Comparison of ENCODE assay signal across 28 mouse cellular contexts in the genomic region with DNA sequence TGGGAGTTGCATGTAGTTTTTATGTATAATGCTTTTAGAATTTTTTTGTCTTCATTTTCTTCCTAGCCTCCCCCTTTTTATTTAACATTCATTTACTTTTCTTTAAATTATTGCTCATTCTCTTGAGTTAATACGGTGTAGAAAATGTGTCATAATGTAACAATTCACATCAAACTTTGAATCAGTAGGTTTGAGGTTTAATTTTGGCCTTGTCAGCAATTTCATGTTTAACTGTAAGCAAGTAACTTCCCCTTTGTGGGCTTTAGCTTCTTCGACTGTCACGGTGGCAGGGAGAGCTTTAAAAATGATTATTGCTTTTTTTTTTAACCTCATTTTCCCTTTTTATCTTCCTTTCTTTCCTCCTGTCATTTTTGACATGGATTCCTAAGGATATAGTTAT. TPM values are rescaled to one million over a fixed set of nuclear protein-coding genes. Genes with fewer than 3 reads are reported as not detected.
DNase-seq lines count a peak whose midpoint lies in the region; ATAC-seq and TF ChIP-seq lines count a peak whose summit lies in the region.
"Had no signal": no experiment of that assay in that cellular context is flagged by ENCODE, and none has a peak within 500 bp of the region (broad histone marks: within the 10 kb centered on the region; RNA-seq: fewer than 3 reads in every experiment).

No protein-coding gene starts in this region.

- no peaks in the 10 kb centered on the region for H3K79me2 ChIP-seq in liver, adult 2 months (ENCODE audit: control insufficient read depth, insufficient read depth, low read length)

- TF ChIP-seq CTCF in liver, adult 2 months (IDR thresholded peaks at IDR 0.05; ENCODE audit: low read depth, low read length), result no peak

- DNase-seq in liver, adult 2 months (ENCODE audit: extremely low read depth, low read depth, low spot score), result peak; percentile 13
- no peak for DNase-seq in liver, embryonic 11.5 days (ENCODE audit: low spot score)
- DNase-seq in MEL-GATA-1-ER (ENCODE audit: extremely low read depth, low read depth), result peak; percentile 81
- no peak for DNase-seq in cerebellum, postnatal 10 days
- DNase-seq in left cerebral cortex, postnatal 25 days (ENCODE audit: low spot score in 2 of 2), result no peak
- DNase-seq in lung, postnatal 14 days, result no peak
- DNase-seq: cerebellum, adult 18-20 months; cerebellum, postnatal 14 days; gastrocnemius, postnatal 25 days; heart, adult 11 months; heart, postnatal 4 days; kidney, adult 11 months; kidney, postnatal 14 days; layer of hippocampus, adult 9-11 months; liver, postnatal 0 days; thymus, postnatal 14 days had no signal

- H3K4me2 ChIP-seq in liver, embryonic 11.5 days, result no peak overlapping the region
- H3K4me2 ChIP-seq: forebrain, embryonic 13.5 days; heart, embryonic 11.5 days; hindbrain, embryonic 13.5 days; limb, embryonic 12.5 days; liver, embryonic 12.5 days; midbrain, embryonic 12.5 days; neural tube, embryonic 12.5 days; stomach, embryonic 15.5 days had no signal

- H3K9ac ChIP-seq in liver, adult 2 months (ENCODE audit: low read depth, low read length), result no peak overlapping the region
- H3K9ac ChIP-seq in liver, embryonic 11.5 days (ENCODE audit: low read depth, low read length), result no peak overlapping the region
- H3K9ac ChIP-seq: forebrain, embryonic 13.5 days; hindbrain, embryonic 13.5 days; limb, embryonic 12.5 days; liver, embryonic 12.5 days; liver, postnatal 0 days; midbrain, embryonic 12.5 days; neural tube, embryonic 12.5 days; stomach, embryonic 15.5 days had no signal

- no peak for ATAC-seq in liver, embryonic 11.5 days (replicated peaks; ENCODE audit: low FRiP score)
- ATAC-seq: activated CD4-positive, CD25-positive, alpha-beta regulatory T cell, adult 4 months; forebrain, embryonic 13.5 days; liver, embryonic 12.5 days; liver, postnatal 0 days; lung, postnatal 0 days had no signal

- H3K27me3 ChIP-seq in liver, adult 2 months (ENCODE audit: control insufficient read depth, insufficient read depth, low read length), result peaks cover 11% of the 10 kb centered on the region
- H3K27me3 ChIP-seq in liver, embryonic 11.5 days (replicated peaks; ENCODE audit: control insufficient read depth, insufficient read depth, low read length), result no peaks in the 10 kb centered on the region
- H3K27me3 ChIP-seq in megakaryocyte, embryonic 14.5 days (replicated peaks), result no peaks in the 10 kb centered on the region
- H3K27me3 ChIP-seq: forebrain, embryonic 13.5 days; hindbrain, embryonic 13.5 days; limb, embryonic 12.5 days; liver, embryonic 12.5 days; midbrain, embryonic 12.5 days; neural tube, embryonic 12.5 days; stomach, embryonic 15.5 days had no signal

- H3K9me3 ChIP-seq in liver, embryonic 11.5 days (ENCODE audit: control insufficient read depth, low read length), result no peaks in the 10 kb centered on the region
- no peaks in the 10 kb centered on the region for H3K9me3 ChIP-seq in megakaryocyte, embryonic 14.5 days
- H3K9me3 ChIP-seq: forebrain, embryonic 13.5 days; hindbrain, embryonic 13.5 days; limb, embryonic 12.5 days; liver, embryonic 12.5 days; midbrain, embryonic 12.5 days; neural tube, embryonic 12.5 days; stomach, embryonic 15.5 days had no signal

- no peaks in the 10 kb centered on the region for H3K36me3 ChIP-seq in liver, adult 2 months (ENCODE audit: control insufficient read depth, insufficient read depth, low read length)
- H3K36me3 ChIP-seq in liver, embryonic 11.5 days (ENCODE audit: control insufficient read depth, insufficient read depth, low read length), result no peaks in the 10 kb centered on the region
- H3K36me3 ChIP-seq in megakaryocyte, embryonic 14.5 days (replicated peaks; ENCODE audit: low read length), result no peaks in the 10 kb centered on the region
- H3K36me3 ChIP-seq: hindbrain, embryonic 13.5 days; limb, embryonic 12.5 days; liver, embryonic 12.5 days; midbrain, embryonic 12.5 days; neural tube, embryonic 12.5 days; stomach, embryonic 15.5 days had no signal

- H3K27ac ChIP-seq in liver, adult 2 months (replicated peaks; ENCODE audit: insufficient read depth, low read depth, low read length), result no peak overlapping the region
- H3K27ac ChIP-seq in liver, embryonic 11.5 days (ENCODE audit: low read depth, low read length), result no peak overlapping the region
- H3K27ac ChIP-seq: forebrain, embryonic 13.5 days; hindbrain, embryonic 13.5 days; limb, embryonic 12.5 days; liver, embryonic 12.5 days; midbrain, embryonic 12.5 days; neural tube, embryonic 12.5 days; stomach, embryonic 15.5 days had no signal

- intact Hi-C loops in left cerebral cortex, postnatal 25 days (cut with DNase I), result loop anchor here (5.0 kb wide), 1 partner anchor 151 kb away; a partner anchor contains a TSS

- no peak overlapping the region for H3K4me3 ChIP-seq in liver, adult 2 months (ENCODE audit: insufficient read depth, low read depth, low read length)
- H3K4me3 ChIP-seq in liver, embryonic 11.5 days (ENCODE audit: low read depth, low read length), result no peak overlapping the region
- peak overlapping the region; percentile 2 for H3K4me3 ChIP-seq in megakaryocyte, embryonic 14.5 days (replicated peaks)
- H3K4me3 ChIP-seq: forebrain, embryonic 13.5 days; hindbrain, embryonic 13.5 days; limb, embryonic 12.5 days; liver, embryonic 12.5 days; midbrain, embryonic 12.5 days; myocyte; neural tube, embryonic 12.5 days; stomach, embryonic 15.5 days had no signal

- 0 out of 2 replicates have a peak, but pooled peaks cover 5% of the 10 kb centered on the region for H3K4me1 ChIP-seq in liver, adult 2 months (ENCODE audit: control insufficient read depth, insufficient read depth, low read length)
- peaks cover 6% of the 10 kb centered on the region; the same call in 1 of the 2 replicates for H3K4me1 ChIP-seq in liver, embryonic 11.5 days (replicated peaks; ENCODE audit: control insufficient read depth, insufficient read depth, low read length)
- H3K4me1 ChIP-seq in megakaryocyte, embryonic 14.5 days, result peaks cover 60% of the 10 kb centered on the region

- 57% methylated on average over 3 of the region's 3 CpGs for WGBS in liver, adult 2 months
- 42% methylated on average over 3 of the region's 3 CpGs for WGBS in liver, embryonic 11.5 days

- TF ChIP-seq POLR2A in liver, adult 2 months (IDR thresholded peaks at IDR 0.05; ENCODE audit: extremely low read depth, insufficient read depth, low read length), result no peak

RNA-seq across cellular contexts. Expression of a gene that starts 4.8 kb away (rescaled TPM):
- 6.8 and 7.7 TPM in 2 replicates for total RNA-seq in liver, adult 2 months (2014; rRNA removed)
- 0.31 and 0.73 TPM in 2 replicates for polyA plus RNA-seq in liver, adult 2 months (2012; rRNA removed)
- 45.2 and 51.0 TPM in 2 replicates for polyA plus RNA-seq in liver, embryonic 11.5 days (2014; fragmentation: Nextera tagmentation; extraction: Ambion mirVana)
- 0.41 and 2.2 TPM in 2 replicates for polyA plus RNA-seq in megakaryocyte, embryonic 14.5 days (2012; ENCODE audit: insufficient read depth, low replicate concordance)
- 100 to 1,000 TPM; 120 to 134 TPM for total RNA-seq in left cerebral cortex, postnatal 25 days (2021)

Comparison
In these comparisons a context has a peak if more than half of its experiments do, and no peak if none do; other contexts are left out.
1. DNase-seq: peak in liver, adult 2 months (single experiment) and MEL-GATA-1-ER (single experiment); none in liver, embryonic 11.5 days (single experiment), cerebellum, postnatal 10 days (0 of 2), left cerebral cortex, postnatal 25 days (0 of 2) and lung, postnatal 14 days (single experiment).
2. RNA of a gene that starts 4.8 kb away (polyA plus RNA-seq): 45.2 to 51.0 TPM in liver, embryonic 11.5 days; 0.41 to 2.2 TPM in megakaryocyte, embryonic 14.5 days and 0.31 to 0.73 TPM in liver, adult 2 months; every median in the first group is over 10 times any median in the second.